Mouse (Mus musculus): Measurements from ENCODE around the gene Bri3.

- no peak for TF ChIP-seq POLR2A (IDR thresholded peaks at IDR 0.05; ENCODE audit: low read depth, low read length)
- TF ChIP-seq CTCF (conservative IDR thresholded peaks at IDR 0.05; ENCODE audit: insufficient read depth, insufficient read length, low read depth, low read length) = no peak
Measured at GRCm38 (mm10) chr5:144427861-144428260, 183.6 kb downstream of the Bri3 start.
